Mouse (Mus musculus): ENCODE measurements around the gene Ghsr.

The Ghsr gene

GRCm38 (mm10) chr3:27406440-27406839 lies 35.3 kb downstream of the Ghsr start:
- DNase-seq (ENCODE audit: extremely low read depth, insufficient read length, low spot score): no peak

- no peak for DNase-seq (ENCODE audit: extremely low read depth, insufficient read length, low spot score)
These were observed 37.4 kb downstream of the Ghsr start for GRCm38 (mm10) chr3:27408564-27408963.

GRCm38 (mm10) chr3:27411286-27411685 lies 40.1 kb downstream of the Ghsr start:
- DNase-seq (ENCODE audit: extremely low read depth, insufficient read length, low spot score): no peak

- no peak for DNase-seq (ENCODE audit: extremely low read depth, insufficient read length, low spot score)
These were observed 42.4 kb downstream of the Ghsr start for GRCm38 (mm10) chr3:27413566-27413965.

GRCm38 (mm10) chr3:27416786-27417185 lies 45.6 kb downstream of the Ghsr start:
- no peak for DNase-seq (ENCODE audit: extremely low read depth, insufficient read length, low spot score)

GRCm38 (mm10) chr3:27418602-27419001 lies 47.5 kb downstream of the Ghsr start:
- DNase-seq (ENCODE audit: extremely low read depth, insufficient read length, low spot score): no peak

GRCm38 (mm10) chr3:27421980-27422379 lies 50.8 kb downstream of the Ghsr start:
- DNase-seq (ENCODE audit: extremely low read depth, insufficient read length, low spot score): no peak

GRCm38 (mm10) chr3:27422521-27422920 lies 51.4 kb downstream of the Ghsr start:
- DNase-seq (ENCODE audit: extremely low read depth, insufficient read length, low spot score): no peak

GRCm38 (mm10) chr3:27424049-27424667 lies 53.0 kb downstream of the Ghsr start:
- no peak for DNase-seq (ENCODE audit: extremely low read depth, insufficient read length, low spot score)

GRCm38 (mm10) chr3:27427406-27427805 lies 56.3 kb downstream of the Ghsr start:
- DNase-seq (ENCODE audit: extremely low read depth, insufficient read length, low spot score): no peak

All from 3134 (cell line).